Mouse (Mus musculus): Measurements from ENCODE around the gene Dnase2a. TPM values are rescaled to one million over a fixed set of nuclear protein-coding genes. Genes with fewer than 3 reads are reported as not detected.
A peak's percentile ranks its signal among the peaks of the same experiment; 100 is the strongest.

Dnase2a gene
- total and polyA plus RNA-seq, 2 experiments = 13.0 to 20.0 TPM

GRCm38 (mm10) chr8:84968650-84969049 lies 60.3 kb downstream of the Dnase2a start:
- Histone ChIP-seq H3K36me3 (ENCODE audit: control insufficient read depth, insufficient read depth, low read length) (peaks cover 3% of the 10 kb centered on the region), H3K4me1 (ENCODE audit: control insufficient read depth, insufficient read depth, low read length) (peaks cover 18% of the 10 kb centered on the region)
- DNase-seq (ENCODE audit: extremely low read depth, low read depth, low spot score) = peak; percentile 35

GRCm38 (mm10) chr8:84969241-84970134 lies 61.1 kb downstream of the Dnase2a start, which contains the start of the genes Gm49661, Prdx2 and Rnaseh2a:
TSS of gene Gm49661 (minus strand) at chr8:84969433.
TSS of gene Prdx2 (plus strand) at chr8:84969587.
TSS of gene Rnaseh2a (minus strand) at chr8:84969767.
- no peaks in the 10 kb centered on the region for H3K79me2 ChIP-seq (ENCODE audit: control insufficient read depth, insufficient read depth, low read length)
- no peaks in the 10 kb centered on the region for H3K27me3 ChIP-seq (ENCODE audit: control insufficient read depth, insufficient read depth, low read length)
- peaks cover 23% of the 10 kb centered on the region for H3K4me1 ChIP-seq (ENCODE audit: control insufficient read depth, insufficient read depth, low read length)
- peaks cover 3% of the 10 kb centered on the region for H3K36me3 ChIP-seq (ENCODE audit: control insufficient read depth, insufficient read depth, low read length)
- peak; percentile 78 for DNase-seq (ENCODE audit: extremely low read depth, low read depth, low spot score)
- peak; percentile 81; the same call in 1 of the 2 replicates for TF ChIP-seq POLR2A (IDR thresholded peaks at IDR 0.05; ENCODE audit: extremely low read depth, insufficient read depth, low read length)
- no peak for TF ChIP-seq CTCF (IDR thresholded peaks at IDR 0.05; ENCODE audit: low read depth, low read length)
- H3K27ac ChIP-seq (replicated peaks; ENCODE audit: insufficient read depth, low read depth, low read length) = peak within 1 kb of the TSS; percentile 79
- WGBS = under 1% methylated on average over 56 of the region's 56 CpGs
- H3K9ac ChIP-seq (ENCODE audit: low read depth, low read length) = peak within 1 kb of the TSS; percentile 62
- peak within 1 kb of the TSS; percentile 68 for H3K4me3 ChIP-seq (ENCODE audit: insufficient read depth, low read depth, low read length)

More at GRCm38 (mm10) chr8:84968650-84969049, 60.3 kb downstream of the Dnase2a start:
- no peak for TF ChIP-seq POLR2A (IDR thresholded peaks at IDR 0.05; ENCODE audit: extremely low read depth, insufficient read depth, low read length)
- TF ChIP-seq CTCF (IDR thresholded peaks at IDR 0.05; ENCODE audit: low read depth, low read length) = no peak
- H3K27me3 ChIP-seq (ENCODE audit: control insufficient read depth, insufficient read depth, low read length) = no peaks in the 10 kb centered on the region
- H3K9ac ChIP-seq (ENCODE audit: low read depth, low read length) = peak overlapping the region; percentile 21; the same call in 1 of the 2 replicates
- no peaks in the 10 kb centered on the region for H3K79me2 ChIP-seq (ENCODE audit: control insufficient read depth, insufficient read depth, low read length)
- 18% methylated on average over 2 of the region's 2 CpGs for WGBS
- H3K27ac ChIP-seq (replicated peaks; ENCODE audit: insufficient read depth, low read depth, low read length) = peak overlapping the region; percentile 79
- H3K4me3 ChIP-seq (ENCODE audit: insufficient read depth, low read depth, low read length) = no peak overlapping the region; the same call in 1 of the 2 replicates

- H3K27me3 ChIP-seq (ENCODE audit: control insufficient read depth, insufficient read depth, low read length) = no peaks in the 10 kb centered on the region
- no peak for DNase-seq (ENCODE audit: extremely low read depth, low read depth, low spot score)
- peaks cover 3% of the 10 kb centered on the region for H3K36me3 ChIP-seq (ENCODE audit: control insufficient read depth, insufficient read depth, low read length)
- H3K9ac ChIP-seq (ENCODE audit: low read depth, low read length) = peak overlapping the region; percentile 62
- peak overlapping the region; percentile 68 for H3K4me3 ChIP-seq (ENCODE audit: insufficient read depth, low read depth, low read length)
- WGBS = 25% methylated on average over 21 of the region's 21 CpGs
- H3K27ac ChIP-seq (replicated peaks; ENCODE audit: insufficient read depth, low read depth, low read length) = no peak overlapping the region
- peaks cover 24% of the 10 kb centered on the region for H3K4me1 ChIP-seq (ENCODE audit: control insufficient read depth, insufficient read depth, low read length)
- no peaks in the 10 kb centered on the region for H3K79me2 ChIP-seq (ENCODE audit: control insufficient read depth, insufficient read depth, low read length)
- TF ChIP-seq CTCF (IDR thresholded peaks at IDR 0.05; ENCODE audit: low read depth, low read length) (no peak), POLR2A (IDR thresholded peaks at IDR 0.05; ENCODE audit: extremely low read depth, insufficient read depth, low read length) (no peak)
Measured at GRCm38 (mm10) chr8:84970135-84970790, 61.9 kb downstream of the Dnase2a start.

- H3K9ac ChIP-seq (ENCODE audit: low read depth, low read length) = no peak overlapping the region
- no peak for DNase-seq (ENCODE audit: extremely low read depth, low read depth, low spot score)
- 80% methylated on average over 5 of the region's 5 CpGs for WGBS
- no peaks in the 10 kb centered on the region for H3K27me3 ChIP-seq (ENCODE audit: control insufficient read depth, insufficient read depth, low read length)
- no peak overlapping the region for H3K27ac ChIP-seq (replicated peaks; ENCODE audit: insufficient read depth, low read depth, low read length)
- H3K36me3 ChIP-seq (ENCODE audit: control insufficient read depth, insufficient read depth, low read length) = peaks cover 3% of the 10 kb centered on the region
- TF ChIP-seq CTCF (IDR thresholded peaks at IDR 0.05; ENCODE audit: low read depth, low read length) = no peak
- TF ChIP-seq POLR2A (IDR thresholded peaks at IDR 0.05; ENCODE audit: extremely low read depth, insufficient read depth, low read length) = no peak
- H3K4me1 ChIP-seq (ENCODE audit: control insufficient read depth, insufficient read depth, low read length) = peaks cover 26% of the 10 kb centered on the region
- no peaks in the 10 kb centered on the region for H3K79me2 ChIP-seq (ENCODE audit: control insufficient read depth, insufficient read depth, low read length)
- no peak overlapping the region for H3K4me3 ChIP-seq (ENCODE audit: insufficient read depth, low read depth, low read length)
Measured at GRCm38 (mm10) chr8:84970913-84971312, 62.6 kb downstream of the Dnase2a start.

Other genes with a start within 250 kb of the Dnase2a start
Only the 30 nearest of the 33 such genes appear.
- gene Nacc1, start 220.7 kb upstream of the Dnase2a start, total RNA-seq (2014; rRNA removed) = 5.3 and 8.0 TPM in 2 replicates
- 31.0 and 32.6 TPM in 2 replicates for gene Nacc1, start 220.7 kb upstream of the Dnase2a start, polyA plus RNA-seq (2012; rRNA removed)
- 0.18 and 0.47 TPM in 2 replicates for gene Lyl1, start 207.1 kb upstream of the Dnase2a start, total RNA-seq (2014; rRNA removed)
- gene Lyl1, start 207.1 kb upstream of the Dnase2a start, polyA plus RNA-seq (2012; rRNA removed) = 0.71 and 1.3 TPM in 2 replicates
- gene G430095P16Rik, start 185.6 kb upstream of the Dnase2a start, total RNA-seq (2014; rRNA removed) = not detected in 2 replicates
- gene G430095P16Rik, start 185.6 kb upstream of the Dnase2a start, polyA plus RNA-seq (2012; rRNA removed) = 0.19 TPM in 1 of 2 replicates, not detected in the other
- gene Nfix, start 108.2 kb upstream of the Dnase2a start, total RNA-seq (2014; rRNA removed) = 20.7 and 27.5 TPM in 2 replicates
- 32.9 and 34.4 TPM in 2 replicates for gene Nfix, start 108.2 kb upstream of the Dnase2a start, polyA plus RNA-seq (2012; rRNA removed)
- gene Dand5, start 85.7 kb upstream of the Dnase2a start, total RNA-seq (2014; rRNA removed) = 0.94 and 1.8 TPM in 2 replicates
- 2.0 and 2.6 TPM in 2 replicates for gene Dand5, start 85.7 kb upstream of the Dnase2a start, polyA plus RNA-seq (2012; rRNA removed)
- 26.7 and 28.1 TPM in 2 replicates for gene Gadd45gip1, start 77.0 kb upstream of the Dnase2a start, total RNA-seq (2014; rRNA removed)
- gene Gadd45gip1, start 77.0 kb upstream of the Dnase2a start, polyA plus RNA-seq (2012; rRNA removed) = 29.8 and 34.2 TPM in 2 replicates
- gene Rad23a, start 67.9 kb upstream of the Dnase2a start, total RNA-seq (2014; rRNA removed) = 28.2 and 40.7 TPM in 2 replicates
- gene Rad23a, start 67.9 kb upstream of the Dnase2a start, polyA plus RNA-seq (2012; rRNA removed) = 52.0 and 68.4 TPM in 2 replicates
- gene Calr, start 61.6 kb upstream of the Dnase2a start, total RNA-seq (2014; rRNA removed) = 411 and 458 TPM in 2 replicates
- gene Calr, start 61.6 kb upstream of the Dnase2a start, polyA plus RNA-seq (2012; rRNA removed) = 308 and 349 TPM in 2 replicates
- 11.0 and 13.6 TPM in 2 replicates for gene Farsa, start 51.6 kb upstream of the Dnase2a start, total RNA-seq (2014; rRNA removed)
- 24.1 and 32.4 TPM in 2 replicates for gene Farsa, start 51.6 kb upstream of the Dnase2a start, polyA plus RNA-seq (2012; rRNA removed)
- 1.1 and 1.6 TPM in 2 replicates for gene Syce2, start 36.4 kb upstream of the Dnase2a start, total RNA-seq (2014; rRNA removed)
- gene Syce2, start 36.4 kb upstream of the Dnase2a start, polyA plus RNA-seq (2012; rRNA removed) = 0.92 and 1.0 TPM in 2 replicates
- 461 and 560 TPM in 2 replicates for gene Gcdh, start 14.6 kb upstream of the Dnase2a start, total RNA-seq (2014; rRNA removed)
- 1,882 and 2,081 TPM in 2 replicates for gene Gcdh, start 14.6 kb upstream of the Dnase2a start, polyA plus RNA-seq (2012; rRNA removed)
- gene Klf1, start 6.6 kb upstream of the Dnase2a start, total RNA-seq (2014; rRNA removed) = 4.8 and 5.8 TPM in 2 replicates
- gene Klf1, start 6.6 kb upstream of the Dnase2a start, polyA plus RNA-seq (2012; rRNA removed) = 5.2 and 6.6 TPM in 2 replicates
- 0.09 and 0.13 TPM in 2 replicates for gene Mast1, start 28.8 kb downstream of the Dnase2a start, total RNA-seq (2014; rRNA removed)
- gene Mast1, start 28.8 kb downstream of the Dnase2a start, polyA plus RNA-seq (2012; rRNA removed) = 0.25 and 0.43 TPM in 2 replicates
- gene Rtbdn, start 38.4 kb downstream of the Dnase2a start, total RNA-seq (2014; rRNA removed) = not detected in 2 replicates
- not detected in 2 replicates for gene Rtbdn, start 38.4 kb downstream of the Dnase2a start, polyA plus RNA-seq (2012; rRNA removed)
- gene Gm49661, start 60.9 kb downstream of the Dnase2a start, total RNA-seq (2014; rRNA removed) = not detected in 2 replicates
- 1.0 TPM in 1 of 2 replicates, not detected in the other for gene Gm49661, start 60.9 kb downstream of the Dnase2a start, polyA plus RNA-seq (2012; rRNA removed)
- gene Prdx2, start 61.0 kb downstream of the Dnase2a start, total RNA-seq (2014; rRNA removed) = 135 and 157 TPM in 2 replicates
- 110 and 142 TPM in 2 replicates for gene Prdx2, start 61.0 kb downstream of the Dnase2a start, polyA plus RNA-seq (2012; rRNA removed)
- 17.1 and 24.5 TPM in 2 replicates for gene Rnaseh2a, start 61.2 kb downstream of the Dnase2a start, total RNA-seq (2014; rRNA removed)
- 25.6 and 28.3 TPM in 2 replicates for gene Rnaseh2a, start 61.2 kb downstream of the Dnase2a start, polyA plus RNA-seq (2012; rRNA removed)
- 29.5 and 45.6 TPM in 2 replicates for gene Junb, start 70.2 kb downstream of the Dnase2a start, total RNA-seq (2014; rRNA removed)
- gene Junb, start 70.2 kb downstream of the Dnase2a start, polyA plus RNA-seq (2012; rRNA removed) = 12.3 and 17.9 TPM in 2 replicates
- 12.4 and 14.2 TPM in 2 replicates for gene Hook2, start 82.0 kb downstream of the Dnase2a start, total RNA-seq (2014; rRNA removed)
- gene Hook2, start 82.0 kb downstream of the Dnase2a start, polyA plus RNA-seq (2012; rRNA removed) = 9.6 and 12.5 TPM in 2 replicates
- gene Best2, start 106.0 kb downstream of the Dnase2a start, total RNA-seq (2014; rRNA removed) = not detected in 2 replicates
- 0.06 TPM in 1 of 2 replicates, not detected in the other for gene Best2, start 106.0 kb downstream of the Dnase2a start, polyA plus RNA-seq (2012; rRNA removed)
- 30.3 and 33.8 TPM in 2 replicates for gene Asna1, start 116.7 kb downstream of the Dnase2a start, total RNA-seq (2014; rRNA removed)
- 60.0 and 71.6 TPM in 2 replicates for gene Asna1, start 116.7 kb downstream of the Dnase2a start, polyA plus RNA-seq (2012; rRNA removed)
- 83.2 and 94.1 TPM in 2 replicates for gene Trir, start 118.3 kb downstream of the Dnase2a start, total RNA-seq (2014; rRNA removed)
- 69.5 and 80.8 TPM in 2 replicates for gene Trir, start 118.3 kb downstream of the Dnase2a start, polyA plus RNA-seq (2012; rRNA removed)
- gene Tnpo2, start 128.4 kb downstream of the Dnase2a start, total RNA-seq (2014; rRNA removed) = 15.4 and 23.3 TPM in 2 replicates
- gene Tnpo2, start 128.4 kb downstream of the Dnase2a start, polyA plus RNA-seq (2012; rRNA removed) = 28.8 and 33.1 TPM in 2 replicates
- 19.9 and 21.9 TPM in 2 replicates for gene Fbxw9, start 151.5 kb downstream of the Dnase2a start, total RNA-seq (2014; rRNA removed)
- gene Fbxw9, start 151.5 kb downstream of the Dnase2a start, polyA plus RNA-seq (2012; rRNA removed) = 55.2 and 75.4 TPM in 2 replicates
- gene Gm5741, start 159.4 kb downstream of the Dnase2a start, total RNA-seq (2014; rRNA removed) = not detected in 2 replicates
- gene Gm5741, start 159.4 kb downstream of the Dnase2a start, polyA plus RNA-seq (2012; rRNA removed) = 0.70 TPM in 1 of 2 replicates, not detected in the other
- 14.8 and 15.1 TPM in 2 replicates for gene Dhps, start 163.2 kb downstream of the Dnase2a start, total RNA-seq (2014; rRNA removed)
- 14.4 and 20.6 TPM in 2 replicates for gene Dhps, start 163.2 kb downstream of the Dnase2a start, polyA plus RNA-seq (2012; rRNA removed)
- gene Wdr83os, start 172.2 kb downstream of the Dnase2a start, total RNA-seq (2014; rRNA removed) = 26.3 and 33.0 TPM in 2 replicates
- gene Wdr83os, start 172.2 kb downstream of the Dnase2a start, polyA plus RNA-seq (2012; rRNA removed) = 111 and 126 TPM in 2 replicates
- 12.2 and 15.5 TPM in 2 replicates for gene Wdr83, start 172.7 kb downstream of the Dnase2a start, total RNA-seq (2014; rRNA removed)
- gene Wdr83, start 172.7 kb downstream of the Dnase2a start, polyA plus RNA-seq (2012; rRNA removed) = 22.5 and 26.2 TPM in 2 replicates
- gene Man2b1, start 174.7 kb downstream of the Dnase2a start, total RNA-seq (2014; rRNA removed) = 57.2 and 70.4 TPM in 2 replicates
- gene Man2b1, start 174.7 kb downstream of the Dnase2a start, polyA plus RNA-seq (2012; rRNA removed) = 51.5 and 69.5 TPM in 2 replicates
- gene Zfp791, start 214.5 kb downstream of the Dnase2a start, total RNA-seq (2014; rRNA removed) = 2.7 and 2.8 TPM in 2 replicates
- gene Zfp791, start 214.5 kb downstream of the Dnase2a start, polyA plus RNA-seq (2012; rRNA removed) = 0.38 and 0.49 TPM in 2 replicates